Mouse (Mus musculus) left cerebral cortex, postnatal 36 days (tissue): Measurements from ENCODE around the gene Trmt10a. TPM values are rescaled to one million over a fixed set of nuclear protein-coding genes. Genes with fewer than 3 reads are reported as not detected.

Source experiments
- DNase-seq, 2 experiments: peaks; one replicate each; pipeline ENCODE4 v3.0.0; 2021 to 2022; ENCODE audit warnings: low spot score in 2 of 2, mixed read lengths in 1 of 2
- intact Hi-C: fragments of 180-260 bp; cut with DNase I; formaldehyde crosslinking; loops from one replicate; pipeline ENCODE4 v1.15.1; 2025
- total RNA-seq, 2 experiments: library from RNA; stranded (reverse); gene quantifications; 2 replicates each; pipeline ENCODE4 v1.2.3; 2021

Trmt10a gene
- total RNA-seq, 2 experiments from 2014 or later, result 3.6 to 6.6 TPM

DNA sequence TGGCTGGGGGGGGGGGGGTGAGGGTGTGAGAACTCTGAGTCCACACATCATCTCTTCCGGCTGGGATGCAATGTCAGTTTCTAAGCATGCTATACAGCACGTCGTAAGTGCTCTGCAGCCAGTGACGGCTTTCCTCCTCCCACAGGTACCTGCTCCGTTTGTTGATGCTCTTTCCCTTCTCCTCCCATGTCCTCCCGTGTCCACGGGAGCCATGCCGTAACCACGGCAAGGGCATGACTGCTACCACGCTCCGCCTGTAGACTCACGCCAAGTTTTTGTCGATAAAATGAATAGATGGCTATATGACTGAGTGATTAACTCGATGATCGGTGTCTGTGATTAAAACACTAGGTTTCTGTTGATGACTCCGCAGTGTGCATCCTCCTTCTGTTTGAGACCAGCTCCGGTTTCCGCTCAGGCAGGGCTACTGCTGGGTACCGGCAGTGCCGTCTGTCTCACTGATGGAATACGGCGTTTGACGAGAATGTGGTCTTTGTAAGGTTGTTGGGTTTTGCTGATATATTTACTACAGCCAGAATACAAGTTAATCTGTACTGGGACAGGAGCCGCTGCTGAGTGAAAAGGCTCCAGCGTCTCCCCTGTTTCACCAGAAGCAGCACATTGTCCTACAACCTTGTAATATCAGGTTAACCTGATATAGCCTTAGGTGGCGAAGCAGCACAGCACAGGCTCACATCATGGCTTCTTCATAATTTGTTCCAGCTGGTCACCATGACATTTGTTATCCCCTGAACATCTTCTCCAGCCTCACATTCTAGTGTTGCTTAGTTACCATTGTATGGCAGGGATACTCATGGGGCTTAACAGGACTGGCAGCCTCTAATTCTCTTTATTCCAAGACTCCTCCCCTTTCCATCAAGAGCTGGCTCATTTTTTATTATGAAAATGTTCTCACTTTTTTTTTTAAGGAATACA lies 43.0 kb downstream of the Trmt10a start:
- intact Hi-C loops, result no loop called here
- DNase-seq, result no peak

DNA sequence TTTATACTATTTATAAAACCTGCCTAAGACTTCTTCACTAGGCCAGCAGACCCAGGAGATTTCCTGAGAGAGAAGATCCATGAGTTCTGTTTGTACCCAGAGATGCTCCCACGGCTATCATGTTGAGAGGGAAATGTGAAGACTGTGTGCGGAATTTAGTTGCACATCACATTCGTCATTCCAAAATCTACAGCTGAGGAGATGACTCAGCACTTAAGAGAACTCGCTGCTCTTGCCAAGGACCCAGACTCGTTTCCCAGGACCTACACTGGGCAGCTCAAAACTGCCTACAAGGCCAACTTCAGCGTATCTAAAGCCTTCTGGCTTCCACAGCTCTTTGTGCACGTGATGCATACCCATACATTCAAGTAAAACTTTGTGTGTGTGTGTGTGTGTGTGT lies 49.0 kb downstream of the Trmt10a start:
- intact Hi-C loops, result no loop called here
- DNase-seq, result no peak

DNA sequence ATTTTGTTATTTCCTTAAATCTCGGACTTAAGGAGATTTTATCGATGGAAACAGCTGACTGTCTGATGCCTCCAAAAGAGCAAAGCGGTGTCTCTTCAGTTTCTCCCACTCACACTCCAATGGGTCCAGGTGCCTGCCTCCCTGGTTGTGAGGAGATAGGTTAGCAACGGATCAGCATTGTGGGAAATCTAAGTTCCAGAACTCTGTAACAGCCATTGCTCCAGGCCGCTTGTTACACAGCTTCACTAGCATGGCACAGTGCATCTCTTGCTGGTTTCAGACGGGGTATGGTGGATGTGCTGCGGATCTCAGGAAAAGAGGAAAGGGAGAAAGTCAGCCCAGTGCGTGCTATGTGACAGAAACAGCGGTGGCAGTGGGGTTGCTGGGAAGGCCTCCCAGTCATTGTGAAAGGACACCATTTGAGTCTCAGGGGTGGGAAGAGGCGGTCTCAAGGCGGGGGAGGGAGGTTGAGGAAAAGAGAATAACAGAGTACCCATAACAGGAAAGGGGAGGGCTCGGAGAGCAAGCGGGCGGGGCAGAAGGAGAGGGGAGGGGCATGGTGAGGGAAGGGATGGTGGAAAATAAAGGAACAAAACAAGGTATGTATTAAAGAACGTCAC lies 50.5 kb downstream of the Trmt10a start, which contains the start of gene 4930579F01Rik:
Gene 4930579F01Rik (minus strand): TSS at position 143 of the 620 bp plus-strand sequence.
- intact Hi-C loops, result no loop called here
- DNase-seq, result no peak

DNA sequence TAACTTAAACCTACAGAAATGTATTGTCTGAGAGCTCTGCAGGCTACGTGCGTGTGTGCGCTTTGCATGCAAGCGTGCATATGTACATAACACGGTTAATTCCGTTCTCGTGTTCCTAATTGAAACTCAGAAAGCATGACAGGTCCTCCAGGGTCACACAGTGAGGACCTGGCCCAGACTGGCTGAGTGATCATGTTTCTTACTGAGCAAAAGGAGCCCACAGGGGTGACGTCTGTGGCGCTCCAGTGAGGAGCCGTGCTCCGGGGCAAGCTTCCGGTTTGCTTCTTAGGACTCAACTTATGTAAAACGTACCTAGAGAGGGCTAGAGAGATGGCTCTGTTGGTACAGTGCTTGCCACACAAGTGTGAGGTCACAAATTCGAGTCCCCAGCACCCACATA lies 53.8 kb downstream of the Trmt10a start:
- intact Hi-C loops, result loop anchor here (2.0 kb wide), 1 partner anchor 236 kb away; no protein-coding TSS in a partner anchor
- DNase-seq, result no peak

DNA sequence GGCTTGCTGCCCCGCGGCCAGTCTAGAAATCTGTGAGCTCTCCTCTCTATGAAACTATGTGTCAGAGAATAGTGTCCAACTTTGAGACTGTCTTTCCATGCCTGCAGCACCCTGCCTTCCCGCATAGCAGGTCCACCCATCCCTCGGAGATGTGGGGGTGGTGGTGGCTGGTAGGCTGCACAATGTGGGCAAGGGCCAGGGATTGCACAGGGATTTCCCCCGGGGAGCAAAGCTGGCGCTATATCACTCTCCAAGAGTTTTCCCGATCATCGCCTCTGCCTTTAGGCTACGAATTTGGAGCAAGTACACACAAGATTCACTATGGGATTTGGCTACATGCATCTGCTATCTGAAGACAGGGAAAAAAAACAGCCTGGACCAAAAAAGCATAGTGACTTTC lies 54.3 kb downstream of the Trmt10a start:
- no peak for DNase-seq
- intact Hi-C loops, result loop anchor here (2.0 kb wide), 1 partner anchor 235 kb away; no protein-coding TSS in a partner anchor

DNA sequence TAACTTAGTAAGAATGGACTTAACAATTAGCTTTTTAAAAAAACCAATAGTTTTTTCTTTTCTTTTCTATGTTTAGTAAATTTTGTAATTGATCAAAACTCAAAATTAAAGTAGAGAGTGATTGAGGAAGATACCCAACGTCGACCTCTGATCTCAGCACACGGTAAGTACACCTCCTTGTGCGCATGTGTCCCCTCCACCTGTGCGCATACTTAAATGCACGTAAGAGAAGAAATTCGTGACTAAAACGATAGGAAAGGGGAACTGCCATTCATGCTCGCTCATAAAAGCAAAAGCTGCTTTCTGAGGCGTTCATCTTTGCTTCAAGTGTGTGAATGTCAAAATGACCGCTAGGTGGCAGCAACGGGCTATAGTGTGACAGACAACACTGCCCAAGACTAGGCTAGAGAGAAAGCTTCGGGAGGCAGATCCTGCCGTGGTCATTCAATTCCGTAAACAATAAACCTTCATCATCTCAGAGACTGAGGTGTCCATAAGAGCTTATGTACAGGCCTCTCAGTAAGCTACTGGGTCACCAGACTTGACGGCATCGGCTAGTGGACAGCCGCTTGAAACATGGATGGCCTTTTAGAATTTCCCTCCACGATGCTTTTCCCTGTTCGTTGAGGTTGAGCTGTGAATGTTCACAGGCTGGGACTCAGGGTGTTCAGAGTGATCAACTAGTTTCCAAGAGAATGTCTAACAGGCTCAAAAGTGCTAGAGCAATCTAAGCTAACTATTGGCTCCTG lies 54.9 kb downstream of the Trmt10a start:
- peak; percentile 79 to 88 for DNase-seq
- intact Hi-C loops, result loop anchor here (2.0 kb wide), 2 partner anchors 207 to 235 kb away; no protein-coding TSS in a partner anchor

DNA sequence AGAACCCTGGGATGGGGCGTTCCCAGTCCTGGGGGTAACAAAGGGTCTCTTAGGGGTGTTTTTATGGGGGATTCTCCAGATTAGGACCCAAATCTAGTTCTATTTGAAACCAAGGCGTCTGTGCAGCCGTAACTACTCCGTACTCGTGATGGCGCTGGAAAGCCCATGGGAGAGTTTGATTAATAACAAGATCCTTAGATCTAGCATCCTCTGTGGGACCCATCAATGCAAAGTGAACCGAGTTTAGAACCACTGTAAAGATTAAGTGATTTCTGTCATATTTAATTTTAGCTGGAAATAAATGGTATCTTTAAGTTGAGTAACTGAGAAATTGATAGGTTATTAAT lies 55.4 kb downstream of the Trmt10a start:
- intact Hi-C loops, result loop anchor here (2.0 kb wide), 1 partner anchor 206 kb away; no protein-coding TSS in a partner anchor
- no peak for DNase-seq

DNA sequence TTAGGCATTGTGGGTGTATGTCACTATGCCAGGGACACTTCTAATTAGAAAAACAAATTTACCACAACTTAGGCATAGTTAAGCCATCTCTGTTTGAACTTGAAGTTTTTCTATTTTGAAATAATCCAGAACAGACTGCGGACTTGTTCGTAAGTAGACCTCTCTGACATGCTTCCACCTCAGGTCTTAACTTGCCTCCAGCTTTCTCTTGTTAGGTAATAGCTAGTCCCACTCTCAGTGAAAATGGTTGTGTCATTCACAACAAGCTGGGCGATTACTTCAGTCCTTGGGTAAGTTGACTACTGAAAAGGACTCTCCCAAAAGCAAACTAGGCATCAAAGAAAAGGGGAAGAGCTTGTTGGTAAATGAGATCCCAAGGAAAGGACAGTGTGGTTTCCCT lies 65.6 kb downstream of the Trmt10a start:
- DNase-seq, result no peak
- intact Hi-C loops, result no loop called here

Other genes with a start within 250 kb of the Trmt10a start
- gene Lamtor3, start 224.9 kb upstream of the Trmt10a start, total RNA-seq, result 10 to 100 TPM; 66.5 to 70.6 TPM
- gene Dapp1, start 161.9 kb upstream of the Trmt10a start, total RNA-seq, result 1 to 10 TPM; 2.6 to 3.4 TPM
- gene 1110002E22Rik, start 78.4 kb upstream of the Trmt10a start, total RNA-seq, result 1 to 10 TPM; 2.1 to 2.8 TPM
- under 1 TPM in 1 of 2 experiments, not detected in 1; 0.20 TPM for gene Gm5105, start 76.1 kb upstream of the Trmt10a start, total RNA-seq
- 1 to 10 TPM; 5.6 to 6.2 TPM for gene Mttp, start 1.5 kb downstream of the Trmt10a start, total RNA-seq
- not detected for gene 4930579F01Rik, start 50.4 kb downstream of the Trmt10a start, total RNA-seq
- under 1 TPM; 0.10 to 0.11 TPM for gene Adh7, start 74.3 kb downstream of the Trmt10a start, total RNA-seq
- gene Adh1, start 117.5 kb downstream of the Trmt10a start, total RNA-seq, result under 1 TPM; 0.50 to 0.99 TPM
- not detected for gene Adh6a, start 169.8 kb downstream of the Trmt10a start, total RNA-seq
- gene Adh6b, start 198.3 kb downstream of the Trmt10a start, total RNA-seq, result not detected